Mouse (Mus musculus): ENCODE data around the gene Atf4.

- TF ChIP-seq CTCF (IDR thresholded peaks at IDR 0.05; ENCODE audit: low read depth, low read length): no peak
- no peak for TF ChIP-seq GATA1 (IDR thresholded peaks at IDR 0.05; ENCODE audit: borderline replicate concordance, low read length)
- no peak for TF ChIP-seq POLR2AphosphoS5 (IDR thresholded peaks at IDR 0.05; ENCODE audit: insufficient replicate concordance, low read depth, low read length)
Observed at GRCm38 (mm10) chr15:80219705-80220657, 35.0 kb upstream of the Atf4 start.

Data from G1E (cell line).